Mouse (Mus musculus): ENCODE measurements around the gene Dedd. TPM values are rescaled to one million over a fixed set of nuclear protein-coding genes. Genes with fewer than 3 reads are reported as not detected.

Gene Dedd
- total RNA-seq, 2 experiments from 2014 or later, result 26.6 to 31.1 TPM

DNA sequence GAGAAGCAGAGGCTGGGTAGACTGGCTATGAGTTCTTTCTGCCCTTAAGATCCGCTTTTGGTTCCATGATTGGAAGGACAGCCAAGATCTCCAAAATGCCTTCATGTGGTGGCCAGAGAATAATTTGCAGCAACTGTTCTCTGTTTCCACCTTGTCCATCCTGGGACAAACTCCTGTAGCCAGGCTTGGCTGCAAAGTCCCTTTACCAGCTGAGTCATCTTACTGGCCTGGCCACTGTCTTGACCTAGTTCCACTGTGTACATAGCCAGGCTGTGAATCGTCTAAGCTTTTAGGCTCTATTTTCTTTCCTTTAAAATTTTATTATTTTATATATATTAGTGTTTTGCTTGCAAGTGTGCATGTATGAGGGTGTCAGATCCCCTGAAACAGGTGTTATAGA is 20.3 kb downstream of the Dedd start:
- intact Hi-C loops (cut with DNase I), result no loop called here
- DNase-seq, result no peak

DNA sequence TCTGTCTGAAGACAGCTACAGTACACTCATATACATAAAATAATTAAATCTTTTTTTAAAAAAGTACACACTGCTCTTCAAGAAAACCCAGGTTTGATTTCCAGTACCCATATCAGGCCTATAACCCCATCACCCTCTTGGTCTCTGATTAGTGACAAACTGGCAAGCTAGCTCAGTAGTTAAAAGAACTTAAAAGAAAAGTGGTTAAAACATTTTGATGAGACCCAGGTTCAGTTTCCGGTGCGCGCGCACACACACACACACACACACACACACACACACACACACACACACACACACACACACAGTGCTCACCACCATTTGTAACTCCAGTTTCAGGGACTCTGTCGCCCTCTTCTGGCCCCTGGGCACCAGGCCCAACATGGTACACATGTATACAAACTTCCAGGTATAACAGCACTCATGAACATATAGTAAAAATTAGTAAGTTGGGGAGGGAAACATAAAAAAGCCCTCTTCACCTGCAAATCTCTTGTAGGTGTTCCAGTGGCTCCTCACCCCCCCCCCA is 26.9 kb downstream of the Dedd start:
- DNase-seq, result no peak
- intact Hi-C loops (cut with DNase I), result loop anchor here (5.0 kb wide), 1 partner anchor 34 kb away; no protein-coding TSS in a partner anchor

DNA sequence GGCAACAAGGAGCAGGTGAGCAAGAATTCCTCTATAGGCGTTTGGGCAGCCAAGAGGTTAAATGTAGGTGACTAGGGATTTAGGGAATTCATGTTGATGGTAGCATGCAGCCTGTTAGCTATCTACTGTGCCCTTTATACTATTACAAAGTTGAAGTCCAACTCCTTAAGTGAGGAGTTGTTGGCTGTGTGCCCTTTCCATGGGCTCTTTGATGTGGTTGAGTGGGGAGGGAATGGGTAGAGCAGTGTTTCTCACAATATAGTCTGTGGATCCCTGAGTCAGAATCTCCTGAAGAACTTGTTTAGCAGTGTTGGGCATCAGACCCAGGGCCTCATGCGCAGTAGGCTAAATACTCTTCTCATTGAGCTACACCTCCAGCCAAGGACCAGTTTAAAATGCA is 27.9 kb downstream of the Dedd start:
- intact Hi-C loops (cut with DNase I), result loop anchor here (5.0 kb wide), 1 partner anchor 35 kb away; no protein-coding TSS in a partner anchor
- DNase-seq, result no peak

DNA sequence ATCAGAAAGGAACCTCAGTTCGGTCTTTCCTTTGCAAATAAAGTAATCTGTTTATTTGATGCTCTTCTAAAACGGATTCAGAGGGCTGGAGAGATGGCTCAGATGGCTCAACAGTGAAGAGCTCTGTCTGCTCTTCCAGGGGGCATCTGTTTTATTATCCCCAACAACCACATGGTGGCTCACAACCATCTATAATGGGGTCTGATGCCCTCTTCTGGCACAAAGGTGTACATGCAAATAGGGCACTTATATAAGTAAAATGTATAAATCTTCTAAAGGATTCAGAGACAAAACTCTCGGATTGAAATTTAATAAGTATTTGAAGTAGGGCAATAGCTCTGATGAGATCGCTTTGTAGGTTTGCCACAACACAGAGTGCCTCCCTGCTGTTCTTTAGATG is 29.5 kb downstream of the Dedd start:
- intact Hi-C loops (cut with DNase I), result loop anchor here (5.0 kb wide), 1 partner anchor 36 kb away; no protein-coding TSS in a partner anchor
- no peak for DNase-seq

DNA sequence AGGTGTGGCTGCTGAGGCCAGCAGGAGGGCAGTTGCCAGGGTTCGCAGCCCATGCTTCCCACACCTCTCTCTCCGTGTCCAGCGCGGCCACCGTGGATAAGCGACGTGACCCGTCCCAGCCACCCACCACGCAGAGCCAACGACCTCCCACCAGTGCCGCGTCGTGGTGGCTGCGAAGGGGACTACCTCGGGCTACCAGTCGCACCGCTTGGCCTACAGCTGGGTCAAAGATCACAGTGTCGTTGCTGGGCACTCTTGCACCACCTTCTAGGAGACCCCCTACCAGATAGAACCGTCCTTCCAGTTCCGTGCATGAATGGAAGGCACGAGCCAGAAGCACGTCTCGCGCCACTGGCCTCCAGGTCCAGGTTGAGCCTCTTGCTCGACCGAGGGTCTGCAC is 31.3 kb downstream of the Dedd start:
- intact Hi-C loops (cut with DNase I), result loop anchor here (5.0 to 10.0 kb wide), 3 partner anchors 52 to 205 kb away; partner anchors contain the start of gene Usf1
- no peak for DNase-seq

DNA sequence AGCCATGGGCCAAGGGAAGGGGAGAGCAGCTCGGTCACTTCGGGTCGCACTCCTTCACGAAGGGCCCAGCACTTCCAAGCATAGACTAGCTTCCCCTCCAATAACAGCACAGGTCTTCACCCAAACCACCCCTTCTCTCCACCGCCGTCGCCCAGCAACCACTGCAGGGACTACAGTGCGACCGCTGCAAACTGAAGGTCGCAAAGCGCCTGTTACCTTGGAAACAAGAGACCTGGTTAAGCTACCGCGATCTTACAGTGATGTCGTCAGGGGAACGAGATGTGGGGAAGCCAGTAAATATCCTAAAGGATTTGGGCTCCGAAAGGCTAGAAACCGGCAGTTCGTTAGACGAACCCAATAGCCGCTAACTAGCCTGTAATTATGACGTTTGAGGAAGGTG is 31.7 kb downstream of the Dedd start, which contains the start of gene Klhdc9:
Gene Klhdc9, minus strand, starts transcription at position 143 of the 400 bp plus-strand sequence.
- intact Hi-C loops (cut with DNase I), result loop anchor here (5.0 to 10.0 kb wide), 3 partner anchors 52 to 204 kb away; partner anchors contain the start of gene Usf1
- peak; percentile 60 to 73 for DNase-seq

DNA sequence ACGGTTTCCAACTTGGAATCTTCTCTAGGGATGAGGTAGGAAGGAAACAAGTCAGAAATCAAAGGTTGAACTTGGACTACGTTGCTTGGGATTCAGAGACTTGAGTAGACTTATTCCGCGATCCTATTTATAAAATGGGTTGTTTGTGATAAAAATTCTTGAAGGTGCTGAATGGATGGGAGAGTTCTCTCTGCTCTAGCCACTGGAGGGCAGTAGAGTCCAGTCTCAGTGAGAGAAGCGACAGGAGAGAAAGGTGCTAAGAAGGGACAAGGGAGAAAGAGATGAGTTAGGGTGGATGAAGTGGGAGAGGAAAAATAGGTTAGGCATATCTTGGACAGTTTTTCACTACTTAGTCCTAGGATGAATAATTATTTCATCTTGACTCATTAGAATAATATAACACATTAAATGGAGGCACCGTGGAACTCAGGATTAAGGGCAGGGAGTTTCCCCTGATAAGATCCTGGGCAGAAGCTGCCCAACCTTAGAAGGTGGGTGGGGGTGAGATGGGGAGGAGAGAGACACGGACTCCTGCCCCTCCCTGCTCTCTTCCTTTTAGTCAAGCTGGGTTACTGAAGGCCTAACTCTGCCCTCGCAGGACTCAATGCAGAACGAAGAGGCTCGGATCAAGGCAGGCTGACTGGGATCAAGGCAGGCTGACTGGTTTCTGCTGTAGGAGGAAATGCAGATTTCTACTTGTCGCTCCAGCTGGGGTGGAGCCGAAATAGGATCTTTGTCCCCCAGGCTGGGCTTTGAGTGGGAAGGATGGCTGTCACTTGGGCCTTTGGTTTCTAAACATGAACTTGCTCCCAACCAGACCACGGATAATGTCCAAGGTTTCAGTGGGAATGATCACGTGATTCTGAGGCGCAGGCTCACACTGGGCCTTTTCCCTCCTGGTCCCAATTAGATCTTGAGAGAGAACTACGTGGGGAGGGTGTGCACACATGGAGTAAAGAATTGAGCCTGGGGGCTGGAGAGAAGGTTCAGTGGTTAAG is 32.5 kb downstream of the Dedd start:
- intact Hi-C loops (cut with DNase I), result loop anchor here (5.0 to 10.0 kb wide), 3 partner anchors 51 to 203 kb away; partner anchors contain the start of gene Usf1
- DNase-seq, result peak in 1 of 2 experiments; percentile 42

DNA sequence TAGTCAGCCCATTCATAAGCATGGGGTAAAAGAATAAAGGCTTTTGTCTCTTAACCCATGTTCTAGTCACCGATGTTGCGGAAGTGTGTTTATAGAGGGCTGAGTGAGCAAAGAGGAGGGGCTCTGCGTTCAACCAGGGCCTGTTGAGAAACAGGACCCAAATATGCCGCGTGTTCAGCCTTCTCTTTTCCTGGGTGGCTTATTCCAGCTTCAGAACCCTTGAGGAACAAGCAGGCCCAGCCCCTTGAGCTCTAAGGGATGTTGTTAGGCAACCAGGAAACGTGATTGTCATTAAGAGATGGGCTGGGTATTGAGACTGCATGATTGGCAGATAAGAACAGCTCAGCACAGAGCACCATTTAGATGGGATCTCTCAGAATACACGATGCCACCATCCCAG is 37.0 kb downstream of the Dedd start:
- no peak for DNase-seq
- intact Hi-C loops (cut with DNase I), result loop anchor here (5.0 to 10.0 kb wide), 2 partner anchors 131 to 199 kb away; no protein-coding TSS in a partner anchor

DNA sequence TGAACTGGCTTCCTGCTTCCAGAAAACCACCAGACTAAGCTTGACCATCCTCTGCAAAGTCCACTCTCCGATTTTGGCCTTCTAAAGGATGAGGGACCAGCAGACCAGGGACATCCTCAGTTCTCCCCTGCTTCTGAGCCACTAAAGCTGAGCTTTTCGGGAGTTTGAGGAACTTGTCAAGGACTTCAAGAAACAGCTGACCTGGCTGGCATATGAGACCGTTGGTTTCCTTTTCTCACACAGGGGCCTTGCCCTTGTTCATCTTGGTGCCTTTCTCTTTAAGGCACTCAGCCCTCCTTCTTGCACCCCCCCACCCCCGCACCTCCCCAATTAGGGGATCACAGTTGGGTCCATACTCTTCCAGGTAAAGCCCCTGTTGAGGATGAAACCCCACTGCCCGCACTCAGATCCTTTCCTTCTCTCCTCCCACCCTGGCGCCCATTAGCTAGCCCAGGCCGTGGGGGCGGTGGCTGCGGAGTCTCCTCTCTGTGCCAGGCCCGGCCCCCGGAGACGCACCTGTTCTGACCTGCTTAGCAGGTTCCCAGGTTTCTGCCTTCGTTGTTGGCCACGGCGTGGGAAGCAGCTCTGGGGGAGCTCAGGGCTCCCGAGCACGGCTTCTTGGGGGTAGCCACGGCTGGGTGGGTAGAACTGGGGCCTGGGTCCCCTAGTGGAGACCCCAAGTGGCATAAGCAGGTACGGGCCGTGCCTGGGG is 41.1 kb downstream of the Dedd start, which contains the start of gene Nectin4:
Gene Nectin4, plus strand, starts transcription at position 255 of the 712 bp plus-strand sequence.
- intact Hi-C loops (cut with DNase I), result loop anchor here (5.0 to 10.0 kb wide), 2 partner anchors 127 to 195 kb away; no protein-coding TSS in a partner anchor

DNA sequence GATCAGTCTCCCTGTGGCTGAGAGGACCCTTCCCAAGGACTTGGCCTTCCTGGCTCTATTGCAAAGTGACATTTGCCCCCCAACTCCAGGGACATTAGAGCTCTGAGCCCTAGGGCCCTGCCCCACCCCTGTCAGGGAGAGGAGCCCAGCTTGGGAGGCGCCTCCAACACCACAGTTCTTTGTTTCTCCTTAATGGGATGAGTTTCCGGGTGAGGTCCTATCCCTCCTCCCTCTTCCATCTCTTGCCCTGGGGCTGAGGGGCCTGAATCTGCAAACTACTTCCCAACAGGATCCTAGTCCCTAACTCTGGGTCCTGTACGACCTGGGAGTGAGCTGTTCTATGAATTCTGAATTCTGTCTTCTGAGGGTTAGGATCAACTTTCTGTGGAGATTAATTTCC is 43.9 kb downstream of the Dedd start:
- DNase-seq, result no peak
- intact Hi-C loops (cut with DNase I), result no loop called here

More for the DNA sequence above, 41.1 kb downstream of the Dedd start, which contains the start of gene Nectin4:
- DNase-seq, result no peak

DNA sequence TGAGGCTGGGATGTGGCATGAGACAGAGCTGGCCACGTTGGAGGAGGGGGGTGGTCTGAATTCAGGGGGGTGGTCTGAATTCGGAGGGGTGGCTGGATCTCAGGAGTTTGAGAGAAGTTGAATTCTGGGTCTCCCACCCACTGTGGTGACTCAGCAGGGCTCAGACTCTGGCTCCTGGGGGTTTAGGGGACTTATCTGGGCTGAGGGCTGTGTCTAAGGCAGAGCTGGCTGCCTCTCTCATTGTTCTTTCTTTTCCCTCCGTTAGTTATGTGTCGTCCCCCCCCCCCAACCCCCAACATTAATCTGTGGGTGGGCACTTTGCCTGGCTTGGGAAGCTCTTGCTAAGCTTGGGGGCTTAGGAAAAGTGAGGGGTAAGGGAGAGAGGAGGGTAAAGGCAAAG is 45.0 kb downstream of the Dedd start:
- no peak for DNase-seq
- intact Hi-C loops (cut with DNase I), result no loop called here

DNA sequence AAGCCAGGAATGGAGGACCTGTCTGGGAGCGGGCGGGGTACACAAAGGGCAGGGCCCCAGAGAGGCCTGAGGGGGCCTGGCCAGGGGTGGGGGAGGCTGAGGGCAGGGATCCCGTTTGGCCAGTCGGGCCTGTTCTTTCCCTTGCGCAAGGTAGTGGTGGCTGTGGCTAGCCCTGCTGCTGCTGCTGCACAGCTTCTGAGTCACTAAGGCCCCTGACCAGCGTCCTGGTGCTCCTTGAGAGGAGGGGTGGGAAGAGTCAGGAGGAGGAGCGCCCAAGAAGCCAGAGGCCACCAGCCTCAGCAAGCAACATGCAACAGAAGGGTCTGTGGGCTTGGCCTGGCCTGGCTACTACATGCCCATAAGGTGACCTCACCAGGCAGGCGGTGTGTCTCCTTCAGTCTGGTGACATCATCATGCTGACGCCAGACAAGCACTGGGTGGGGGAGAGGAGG is 46.7 kb downstream of the Dedd start:
- intact Hi-C loops (cut with DNase I), result no loop called here
- no peak for DNase-seq

DNA sequence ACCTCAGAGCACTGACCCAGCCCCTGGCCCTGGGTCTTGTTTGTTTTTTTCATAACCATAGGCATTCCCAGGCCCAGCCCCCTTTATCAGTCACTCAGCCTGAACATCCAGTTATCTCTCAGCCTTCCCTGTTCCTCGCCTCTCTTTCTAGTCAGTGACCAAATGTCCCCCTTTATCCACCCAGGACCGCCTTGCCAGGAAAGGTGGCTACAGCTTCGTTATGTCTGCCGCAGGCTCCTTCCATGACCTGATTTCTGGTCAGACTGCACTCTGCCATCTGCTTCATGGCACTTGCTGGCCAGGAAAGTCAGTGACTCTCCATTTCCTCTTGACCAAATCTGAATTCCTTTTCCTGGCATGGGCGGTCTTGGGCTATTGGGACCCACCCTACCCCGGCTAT is 49.4 kb downstream of the Dedd start:
- intact Hi-C loops (cut with DNase I), result no loop called here
- DNase-seq, result no peak

DNA sequence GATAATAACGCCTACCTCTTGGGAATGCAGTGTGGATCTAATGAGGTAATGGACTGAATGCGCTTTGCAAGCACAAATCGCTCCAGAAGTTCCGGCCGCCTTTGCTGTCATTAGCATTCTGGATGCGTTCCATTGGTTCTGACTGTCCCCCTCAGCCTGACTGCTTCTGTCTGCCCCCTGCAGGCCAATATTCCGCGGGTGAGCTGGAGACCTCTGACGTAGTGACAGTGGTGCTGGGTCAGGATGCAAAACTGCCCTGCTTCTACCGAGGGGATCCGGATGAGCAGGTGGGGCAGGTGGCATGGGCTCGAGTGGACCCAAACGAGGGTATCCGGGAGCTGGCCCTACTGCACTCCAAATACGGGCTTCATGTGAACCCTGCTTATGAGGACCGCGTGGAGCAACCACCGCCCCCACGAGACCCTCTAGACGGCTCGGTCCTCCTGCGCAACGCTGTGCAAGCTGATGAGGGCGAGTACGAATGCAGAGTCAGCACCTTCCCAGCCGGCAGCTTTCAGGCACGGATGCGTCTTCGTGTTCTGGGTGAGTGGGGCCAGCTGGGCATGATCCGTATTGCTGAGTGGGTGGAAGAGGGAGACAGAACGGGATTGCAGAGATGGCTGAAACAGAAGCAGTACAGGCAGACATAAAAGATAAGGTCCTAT is 51.1 kb downstream of the Dedd start:
- intact Hi-C loops (cut with DNase I), result no loop called here
- peak; percentile 53 to 64 for DNase-seq

DNA sequence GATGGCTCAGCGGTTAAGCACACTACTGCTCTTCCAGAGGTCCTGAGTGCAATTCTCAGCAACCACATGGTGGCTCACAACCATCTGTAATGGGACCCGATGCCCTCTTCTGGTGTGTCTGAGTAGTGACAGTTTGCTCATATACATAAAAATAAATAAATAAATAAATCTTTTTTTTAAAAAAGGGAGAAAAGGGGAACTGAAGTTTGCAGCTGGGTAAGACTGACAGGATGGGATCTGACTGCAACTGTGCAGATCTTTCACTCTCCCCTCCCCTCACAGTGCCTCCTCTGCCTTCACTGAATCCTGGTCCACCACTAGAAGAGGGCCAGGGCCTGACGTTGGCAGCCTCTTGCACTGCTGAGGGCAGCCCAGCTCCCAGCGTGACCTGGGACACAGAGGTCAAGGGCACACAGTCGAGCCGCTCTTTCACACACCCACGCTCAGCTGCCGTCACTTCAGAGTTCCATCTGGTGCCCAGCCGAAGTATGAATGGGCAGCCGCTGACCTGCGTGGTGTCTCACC is 53.2 kb downstream of the Dedd start:
- intact Hi-C loops (cut with DNase I), result no loop called here

DNA sequence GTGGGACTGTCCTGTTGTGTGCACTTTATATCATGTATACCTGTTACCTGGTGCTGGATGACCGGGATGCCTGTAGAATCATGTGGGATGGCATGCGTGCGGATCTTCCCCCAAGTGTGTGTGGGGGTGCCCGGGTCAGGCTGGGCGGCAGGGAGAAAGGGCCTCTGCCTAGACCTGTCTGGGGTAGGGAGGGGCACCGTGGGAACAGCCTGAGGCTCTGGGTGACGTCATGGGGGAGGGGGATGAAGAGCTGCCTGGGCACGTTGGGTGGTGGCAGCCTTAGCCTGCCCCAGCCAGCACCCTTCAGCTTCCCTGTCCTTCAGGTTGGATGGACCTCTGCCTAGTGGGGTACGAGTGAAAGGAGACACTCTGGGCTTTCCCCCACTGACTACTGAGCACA is 55.4 kb downstream of the Dedd start:
- DNase-seq, result no peak
- intact Hi-C loops (cut with DNase I), result no loop called here

More for the DNA sequence above, 53.2 kb downstream of the Dedd start:
- DNase-seq, result no peak

DNA sequence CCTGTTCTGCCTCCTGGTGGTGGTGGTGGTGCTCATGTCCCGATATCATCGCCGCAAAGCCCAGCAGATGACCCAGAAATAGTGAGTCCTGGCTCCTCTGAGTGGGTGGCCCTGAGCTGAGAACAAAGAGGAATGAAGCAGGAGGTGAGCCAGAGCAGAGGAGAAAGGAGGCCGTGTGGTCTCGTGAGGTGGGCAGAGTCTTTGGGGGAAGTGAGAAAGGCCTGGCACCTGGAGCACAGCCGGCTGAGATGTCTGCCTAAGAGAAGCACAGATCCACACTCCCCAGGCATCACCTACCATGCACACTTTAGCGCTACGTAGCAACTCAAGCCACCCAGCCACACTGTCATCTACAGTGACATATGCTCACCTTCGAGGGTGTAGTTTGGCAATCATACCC is 56.2 kb downstream of the Dedd start:
- no peak for DNase-seq
- intact Hi-C loops (cut with DNase I), result no loop called here

DNA sequence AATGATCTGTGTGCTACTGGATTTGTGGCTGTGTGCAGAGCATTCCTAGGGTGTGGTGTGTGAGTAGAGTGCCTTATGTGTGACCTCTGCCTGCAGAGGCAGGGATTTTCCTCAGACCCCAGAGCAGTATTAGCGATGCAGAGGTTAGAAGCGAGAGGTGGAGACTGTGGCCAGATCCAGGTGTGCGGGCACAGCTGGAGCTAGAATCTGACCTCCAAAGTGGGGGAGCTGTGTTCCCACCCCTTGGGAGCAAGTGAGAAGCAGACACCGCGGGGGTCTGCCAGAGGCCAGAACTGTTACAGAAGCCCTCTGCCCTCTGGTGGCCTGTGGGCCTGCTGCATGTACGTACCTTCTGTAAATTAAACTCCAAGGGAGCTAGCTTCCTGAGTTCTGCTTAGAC is 58.2 kb downstream of the Dedd start:
- intact Hi-C loops (cut with DNase I), result no loop called here
- DNase-seq, result no peak

DNA sequence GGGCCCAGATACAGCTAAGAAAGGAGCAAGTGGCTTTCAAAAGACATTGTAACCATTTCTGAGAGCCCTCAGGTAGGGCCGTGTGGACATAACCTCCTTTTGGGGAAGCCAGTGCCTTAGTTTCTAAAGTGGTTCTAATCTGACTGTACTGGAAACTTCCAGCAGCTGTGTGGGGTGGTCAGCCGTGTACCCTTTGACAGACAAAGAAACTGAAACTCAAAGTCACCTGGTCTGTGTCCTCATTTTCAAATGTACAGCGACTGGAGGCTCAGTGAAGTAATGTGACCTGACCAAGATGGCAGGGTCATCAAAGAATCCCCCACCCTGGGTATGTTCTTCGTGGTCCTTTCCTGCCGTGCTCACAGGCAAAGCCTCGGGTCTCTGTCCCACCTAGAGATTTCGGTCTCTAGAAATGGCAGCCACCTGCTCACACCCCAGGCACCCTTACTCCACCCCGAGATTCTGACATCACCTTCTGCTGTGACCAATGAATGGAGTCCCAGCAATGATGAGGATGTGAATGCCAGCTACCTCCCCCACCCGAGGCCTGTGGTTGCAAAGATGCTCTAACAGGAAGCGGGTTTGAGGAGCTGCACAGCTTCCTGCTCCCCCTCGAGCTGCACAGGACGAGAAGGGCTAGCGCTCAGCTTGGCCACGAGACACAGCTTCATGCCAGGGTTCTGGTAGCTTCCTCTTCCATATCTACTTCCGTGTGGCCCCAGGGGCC is 59.6 kb downstream of the Dedd start, which contains the start of gene Arhgap30:
Gene Arhgap30, plus strand, starts transcription at position 579 of the 727 bp plus-strand sequence.
- intact Hi-C loops (cut with DNase I), result no loop called here
- DNase-seq, result peak in 1 of 2 experiments; percentile 15

Measured in gastrocnemius, postnatal 36 days (tissue).